Mouse (Mus musculus) heart, postnatal 25 days (tissue): ENCODE results near the gene Zfp773. TPM values are rescaled to one million over a fixed set of nuclear protein-coding genes. Genes with fewer than 3 reads are reported as not detected.
"Not testable (repeated sequence)": the region's sequence is repeated elsewhere in the genome, so short reads cannot be mapped to it uniquely, and the experiment has no call there.

Experiments
- DNase-seq: peaks from one replicate; pipeline ENCODE4 v3.0.0; 2022; ENCODE audit warnings: low spot score
- intact Hi-C: fragments of 180-260 bp; cut with DNase I; formaldehyde crosslinking; loops from one replicate; pipeline ENCODE4 v1.15.1; 2025
- total RNA-seq, 2 experiments: library from RNA; stranded (reverse); gene quantifications; 2 replicates each; pipeline ENCODE4 v1.2.3; 2021

The Zfp773 gene
- under 1 TPM; 0.18 to 0.39 TPM for total RNA-seq

- DNase-seq = no peak
- intact Hi-C loops = loop anchor here (5.0 kb wide), 1 partner anchor 36 kb away; the partner anchor contains the start of gene Zfp418
Observed at GRCm38 (mm10) chr7:7136379-7136866, at the start of gene Zfp773. Gene Zfp773, minus strand, starts transcription at chr7:7136755.

- no peak for DNase-seq
- intact Hi-C loops = loop anchor here (5.0 kb wide), 1 partner anchor 249 kb away; no protein-coding TSS in a partner anchor
Observed at GRCm38 (mm10) chr7:7185897-7186296, 49.3 kb upstream of the Zfp773 start.

- DNase-seq = peak; percentile 35
- intact Hi-C loops = loop anchor here (2.0 to 5.0 kb wide), 2 partner anchors 34 to 51 kb away; partner anchors contain the start of genes Zfp773 and Zfp954
Observed at GRCm38 (mm10) chr7:7171227-7172147, 34.9 kb upstream of the Zfp773 start, which contains the start of gene Zfp418. Gene Zfp418, plus strand, starts transcription at chr7:7171330.

- DNase-seq = no peak
- intact Hi-C loops = no loop called here
Observed at GRCm38 (mm10) chr7:7145991-7146608, 9.5 kb upstream of the Zfp773 start.

GRCm38 (mm10) chr7:7144215-7144614 lies 7.7 kb upstream of the Zfp773 start:
- intact Hi-C loops = no loop called here
- no peak for DNase-seq

- DNase-seq = no peak
- intact Hi-C loops = no loop called here
Observed at GRCm38 (mm10) chr7:7132751-7133150, 3.8 kb downstream of the Zfp773 start.

GRCm38 (mm10) chr7:7130491-7131124 lies 5.9 kb downstream of the Zfp773 start:
- intact Hi-C loops, DNase-seq: not testable (repeated sequence)

GRCm38 (mm10) chr7:7121602-7121980 lies 15.0 kb downstream of the Zfp773 start:
- no peak for DNase-seq
- intact Hi-C loops = loop anchor here (2.0 to 10.0 kb wide), 3 partner anchors 49 to 834 kb away; partner anchors contain the start of genes Zfp418 and Zfp667

- DNase-seq = peak; percentile 72
- intact Hi-C loops = loop anchor here (2.0 to 10.0 kb wide), 3 partner anchors 50 to 834 kb away; partner anchors contain the start of genes Zfp418 and Zfp667
Observed at GRCm38 (mm10) chr7:7120921-7121601, 15.5 kb downstream of the Zfp773 start, which contains the start of gene Zfp954. Gene Zfp954, minus strand, starts transcription at chr7:7121488.

GRCm38 (mm10) chr7:7118441-7118840 lies 18.1 kb downstream of the Zfp773 start:
- intact Hi-C loops = no loop called here
- DNase-seq = no peak

GRCm38 (mm10) chr7:7108501-7108900 lies 28.1 kb downstream of the Zfp773 start:
- intact Hi-C loops = no loop called here
- no peak for DNase-seq

Other genes starting within 250 kb of the Zfp773 start
- not detected for gene Aurkc, start 141.5 kb downstream of the Zfp773 start, total RNA-seq
- 1 to 10 TPM; 3.0 to 3.7 TPM for gene Zfp954, start 15.3 kb downstream of the Zfp773 start, total RNA-seq
- 1 to 10 TPM; 1.7 to 2.1 TPM for gene Zfp418, start 34.6 kb upstream of the Zfp773 start, total RNA-seq
- 1 to 10 TPM; 1.7 to 2.2 TPM for gene Zfp772, start 73.2 kb upstream of the Zfp773 start, total RNA-seq
- under 1 TPM in 1 of 2 experiments, not detected in 1; 0.16 TPM for gene Vmn2r29, start 110.6 kb upstream of the Zfp773 start, total RNA-seq
- gene Gm45844, start 141.5 kb upstream of the Zfp773 start, total RNA-seq = 1 to 10 TPM in 1 of 2 experiments, under 1 TPM in 1; 0.78 to 2.3 TPM
- 10 to 100 TPM; 51.0 to 58.5 TPM for gene Clcn4, start 164.1 kb upstream of the Zfp773 start, total RNA-seq
- gene Vmn2r30, start 200.9 kb upstream of the Zfp773 start, total RNA-seq = not detected
- not detected for gene Gm45783, start 237.8 kb upstream of the Zfp773 start, total RNA-seq